Mouse (Mus musculus) mesoderm, embryonic 11.5 days (tissue): ENCODE measurements around the gene Mageb3.
A peak's percentile ranks its signal among the peaks of the same experiment; 100 is the strongest.
"Not testable (repeated sequence)": the region's sequence is repeated elsewhere in the genome, so short reads cannot be mapped to it uniquely, and the experiment has no call there.

Experiments used
- DNase-seq: peaks from one replicate; pipeline ENCODE4 v3.0.0-alpha.2; 2012; ENCODE audit warnings: low read depth, low spot score

Gene Mageb3

GRCm38 (mm10) chr2:121955765-121956223, at the start of gene Mageb3, which contains the start of gene Ctdspl2:
Gene Mageb3 (minus strand): TSS chr2:121956092.
Gene Ctdspl2 (plus strand): TSS chr2:121956001.
- DNase-seq = peak; percentile 95

DNA sequence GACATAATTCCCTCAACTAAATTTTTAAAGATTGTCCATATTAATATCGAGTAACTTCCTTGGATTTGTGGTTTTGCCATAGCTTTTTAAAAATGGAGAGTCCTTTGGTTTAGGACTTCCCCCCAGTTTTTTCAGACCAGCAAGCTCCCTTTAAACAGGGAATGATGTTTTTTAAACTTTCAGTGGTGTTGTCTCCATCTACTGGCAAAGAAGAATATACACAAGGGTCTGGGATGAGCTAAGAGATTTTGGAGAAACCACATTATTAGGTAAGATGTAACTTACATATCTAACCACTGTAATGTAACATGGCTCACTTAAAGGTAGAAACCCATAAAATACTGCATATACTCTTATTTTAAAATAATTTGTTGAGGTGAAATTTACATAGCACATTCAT, 39.8 kb upstream of the Mageb3 start:
- DNase-seq = no peak

DNA sequence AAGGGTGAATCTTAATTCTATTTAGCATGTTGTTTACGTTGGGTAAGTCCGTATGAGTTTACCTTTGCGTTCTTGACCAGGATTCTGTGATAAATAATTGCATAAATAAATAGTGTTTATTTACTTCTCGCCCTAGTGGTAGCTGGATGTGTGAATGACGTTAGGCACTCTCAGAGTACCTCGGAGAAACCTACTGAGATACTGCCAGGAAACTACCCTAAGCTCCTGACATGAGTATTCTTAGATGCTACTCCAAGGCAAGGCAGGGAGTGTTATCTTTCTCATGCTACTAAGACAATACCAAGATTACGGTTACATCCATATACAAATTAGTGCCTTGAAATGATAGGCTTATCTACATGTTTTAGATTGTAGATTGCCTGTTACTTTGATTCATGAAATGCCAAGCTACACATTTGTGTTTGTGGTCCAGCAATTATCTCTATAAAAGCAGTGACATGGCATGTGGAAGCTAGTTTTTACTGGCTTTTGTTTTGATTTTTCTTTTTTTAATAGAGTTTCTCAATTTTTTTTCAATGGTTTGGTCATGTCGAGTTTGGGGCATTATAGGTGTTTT, 1.4 kb upstream of the Mageb3 start:
- no peak for DNase-seq

DNA sequence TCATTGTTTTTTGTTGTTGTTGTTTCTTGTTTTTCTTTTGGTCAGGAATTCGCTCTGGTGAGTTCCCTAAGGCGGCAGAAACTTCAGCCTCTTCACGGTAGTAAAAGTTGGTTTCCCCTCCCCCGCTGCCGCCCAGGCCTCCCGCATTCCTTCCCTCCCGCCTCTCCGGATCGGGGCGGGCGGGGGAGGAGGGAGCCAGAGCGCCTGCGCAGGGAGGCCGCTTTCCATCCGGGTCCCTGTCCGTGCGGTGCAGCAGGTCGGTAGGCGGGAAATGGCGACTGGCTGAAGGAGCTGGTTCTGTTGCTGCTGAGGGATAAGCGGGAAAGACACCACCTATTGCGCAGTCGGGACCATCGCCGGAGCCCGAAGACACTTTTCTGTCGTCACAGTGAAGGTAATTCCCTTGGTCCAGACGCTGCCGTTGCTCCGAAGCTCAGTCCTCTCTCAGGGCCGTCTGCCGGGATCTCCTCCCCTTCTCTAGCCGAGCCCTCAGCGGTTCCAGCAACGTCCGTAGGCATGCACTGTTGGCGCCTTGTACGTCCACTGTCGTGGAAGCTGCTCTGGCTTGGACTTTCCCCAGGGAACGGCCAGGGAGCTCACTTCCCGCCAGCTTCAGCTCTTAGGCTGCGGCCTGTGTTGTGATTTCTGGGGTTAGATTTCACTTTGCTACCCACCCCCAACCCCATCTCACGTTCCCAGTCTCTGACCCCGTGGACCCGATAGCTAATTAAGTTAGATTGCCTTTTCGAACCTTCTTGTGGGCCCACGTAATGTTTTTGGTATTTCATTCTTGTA, 529 bp upstream of the Mageb3 start:
- peak; percentile 96 for DNase-seq

- DNase-seq = no peak
These were observed 778 bp downstream of the Mageb3 start for GRCm38 (mm10) chr2:121954971-121955656.

- no peak for DNase-seq
These were observed 12.5 kb downstream of the Mageb3 start for GRCm38 (mm10) chr2:121943364-121943763.

DNA sequence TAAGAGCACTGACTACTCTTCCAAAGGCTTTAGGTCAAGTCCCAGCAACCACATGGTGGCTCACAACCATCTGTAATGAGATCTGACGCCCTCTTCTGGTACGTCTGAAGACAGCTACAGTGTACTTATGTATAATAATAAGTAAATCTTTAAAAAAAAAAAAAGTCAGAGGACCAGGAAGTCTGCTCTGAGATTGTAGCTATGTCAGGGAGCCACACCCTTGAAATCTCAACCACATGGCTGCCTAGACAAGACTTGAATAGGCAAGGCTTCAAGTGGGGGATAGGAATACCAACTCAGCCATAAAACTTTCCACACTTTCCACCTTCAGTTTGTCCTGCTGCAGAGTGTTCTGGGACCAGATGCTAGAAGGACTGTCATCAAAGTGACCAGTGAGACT, 18.3 kb downstream of the Mageb3 start:
- not testable (repeated sequence) for DNase-seq

GRCm38 (mm10) chr2:121916047-121916970, 39.6 kb downstream of the Mageb3 start:
- no peak for DNase-seq

GRCm38 (mm10) chr2:121909975-121910374, 45.9 kb downstream of the Mageb3 start:
- DNase-seq = no peak
